Mouse (Mus musculus) lung, adult 2 months (tissue): ENCODE measurements around the gene Ms4a3.
A peak's percentile ranks its signal among the peaks of the same experiment; 100 is the strongest.

ENCODE experiments used
- CTCF ChIP-seq: fragments of 200-500 bp; IDR thresholded peaks from 2 replicates; pipeline ENCODE4 v1.5.1; 2011; ENCODE audit warnings: mild to moderate bottlenecking, low read length, control low read depth; ENCODE audit not compliant: insufficient read depth
- POLR2A ChIP-seq: fragments of 200-500 bp; IDR thresholded peaks from 2 replicates; pipeline ENCODE4 v1.6.1; 2011; ENCODE audit warnings: low read depth, mild to moderate bottlenecking, control low read depth, low read length, borderline replicate concordance; ENCODE audit errors: extremely low read depth

DNA sequence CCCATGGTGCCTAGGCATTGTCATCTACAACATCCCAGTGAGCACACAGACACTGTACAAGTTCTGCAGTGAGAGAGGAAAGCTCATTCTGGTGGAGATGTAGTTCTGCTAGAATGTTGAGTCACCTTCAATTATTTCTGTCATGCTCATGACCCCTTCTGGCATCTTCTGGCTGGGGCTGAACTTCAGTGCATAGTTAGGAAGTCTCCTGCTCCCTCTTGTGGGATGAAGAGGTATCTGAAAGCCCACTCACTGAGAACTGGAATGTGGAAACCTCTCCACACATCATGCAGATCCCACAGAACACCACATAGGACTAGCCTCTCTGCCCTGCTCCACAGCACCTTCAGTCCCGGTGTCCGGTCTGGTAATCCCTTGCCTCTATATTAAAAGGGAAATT lies 38.6 kb downstream of the Ms4a3 start:
- TF ChIP-seq POLR2A, result no peak
- TF ChIP-seq CTCF, result peak; percentile 16; the same call in 1 of the 2 replicates
